Mouse (Mus musculus) lung, adult 2 months (tissue): ENCODE data around the gene Odc1.

Experiments
- CTCF ChIP-seq: fragments of 200-500 bp; IDR thresholded peaks from 2 replicates; pipeline ENCODE4 v1.5.1; 2011; ENCODE audit warnings: mild to moderate bottlenecking, low read length, control low read depth; ENCODE audit not compliant: insufficient read depth
- POLR2A ChIP-seq: fragments of 200-500 bp; IDR thresholded peaks from 2 replicates; pipeline ENCODE4 v1.6.1; 2011; ENCODE audit warnings: low read depth, mild to moderate bottlenecking, control low read depth, low read length, borderline replicate concordance; ENCODE audit errors: extremely low read depth

- no peak for TF ChIP-seq POLR2A
- TF ChIP-seq CTCF: no peak
Measured at GRCm38 (mm10) chr12:17557967-17558345, 13.4 kb downstream of the Odc1 start.
